Mouse (Mus musculus) c-Kit-positive CD71-positive TER-119-negative erythroid progenitor cells, embryonic 14.5 days (primary cell): Measurements from ENCODE around the gene Adam23.
A peak's percentile ranks its signal among the peaks of the same experiment; 100 is the strongest.
"Not testable (repeated sequence)": the region's sequence is repeated elsewhere in the genome, so short reads cannot be mapped to it uniquely, and the experiment has no call there.

ENCODE experiments used
- DNase-seq: peaks from one replicate; pipeline ENCODE4 v3.0.0-alpha.2; 2013; ENCODE audit warnings: low read depth

The Adam23 gene

DNA sequence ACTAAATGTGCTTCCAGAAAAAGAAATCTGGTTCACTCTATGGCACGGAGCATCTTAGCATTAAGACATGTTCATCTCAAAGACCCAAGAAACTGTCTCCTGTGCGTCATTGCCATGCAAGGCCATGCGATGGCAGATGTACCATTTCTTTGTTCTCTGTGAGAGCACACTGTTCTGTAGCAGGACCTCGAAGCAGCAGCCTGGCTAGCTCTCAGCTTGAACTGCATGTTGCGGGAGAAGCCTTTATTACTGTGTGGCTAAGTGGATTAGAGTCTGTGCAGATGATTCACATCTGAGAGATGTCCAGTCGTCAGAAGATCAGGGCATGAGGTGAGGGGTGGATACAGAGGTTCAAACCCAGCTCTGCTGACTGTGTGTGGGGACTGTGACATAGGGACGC is 141.2 kb downstream of the Adam23 start:
- no peak for DNase-seq

- DNase-seq, result no peak
These were observed 158.3 kb downstream of the Adam23 start for GRCm38 (mm10) chr1:63603870-63604500.

- DNase-seq, result no peak
These were observed 163.9 kb downstream of the Adam23 start for GRCm38 (mm10) chr1:63609613-63610012.

GRCm38 (mm10) chr1:63614594-63614993 is 168.9 kb downstream of the Adam23 start:
- DNase-seq, result peak; percentile 6

- DNase-seq, result no peak
These were observed 170.0 kb downstream of the Adam23 start, which contains the start of gene Gm39653 for GRCm38 (mm10) chr1:63615668-63616067. Gene Gm39653 (plus strand): TSS chr1:63615968.

- DNase-seq, result no peak
These were observed 182.5 kb downstream of the Adam23 start for GRCm38 (mm10) chr1:63628211-63628610.

DNA sequence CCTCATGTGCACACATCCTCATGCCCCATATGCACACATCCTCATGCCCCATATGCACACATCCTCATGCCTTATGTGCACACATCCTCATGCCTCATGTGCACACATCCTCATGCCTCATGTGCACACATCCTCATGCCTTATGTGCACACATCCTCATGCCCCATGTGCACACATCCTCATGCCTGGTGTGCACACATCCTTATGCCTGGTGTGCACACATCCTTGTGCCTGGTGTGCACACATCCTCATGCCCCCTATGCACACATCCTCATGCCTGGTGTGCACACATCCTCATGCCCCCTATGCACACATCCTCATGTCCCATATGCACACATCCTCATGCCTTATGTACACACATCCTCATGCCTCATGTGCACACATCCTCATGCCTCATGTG is 184.7 kb downstream of the Adam23 start:
- not testable (repeated sequence) for DNase-seq

DNA sequence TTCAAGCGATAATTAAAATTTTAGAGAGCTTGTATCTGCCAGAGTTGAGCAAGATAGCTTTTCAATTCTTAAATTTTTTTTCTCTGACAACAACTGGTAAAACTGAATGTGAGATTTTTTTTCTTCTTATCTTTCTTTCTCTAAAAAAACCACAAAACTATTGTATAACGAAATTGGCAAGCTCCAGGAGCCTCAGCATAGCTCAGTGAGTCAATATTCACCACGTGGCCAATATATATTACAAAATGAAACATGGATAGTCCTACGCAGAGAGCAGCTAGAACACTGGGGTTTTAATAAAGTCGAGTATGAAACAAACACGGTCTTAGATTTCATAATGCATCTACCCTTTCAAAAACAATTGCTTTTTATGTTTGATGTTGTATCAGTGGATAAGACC is 194.2 kb downstream of the Adam23 start:
- no peak for DNase-seq
